Mouse (Mus musculus) forebrain, embryonic 15.5 days (tissue): ENCODE results near the gene Faim2. TPM values are rescaled to one million over a fixed set of nuclear protein-coding genes. Genes with fewer than 3 reads are reported as not detected.

Experiments
- ATAC-seq: fragments of 200-750 bp; cut with Nextera tagmentation; replicated peaks from 2 replicates; pipeline ENCODE4 v1.8.0; 2017; ENCODE audit warnings: mild to moderate bottlenecking, moderate TSS enrichment, moderate library complexity
- H3K27ac ChIP-seq: fragments of 300-500 bp; sonication (generic); replicated peaks from 2 replicates; pipeline ENCODE4 v1.5.1; 2015; ENCODE audit warnings: mild to moderate bottlenecking, inconsistent platforms
- H3K27me3 ChIP-seq: fragments of 300-500 bp; sonication (generic); 2 replicates; pipeline ENCODE4 v1.6.1; 2015; ENCODE audit warnings: inconsistent platforms
- H3K36me3 ChIP-seq: fragments of 300-500 bp; sonication (generic); 2 replicates; pipeline ENCODE4 v1.6.1; 2015; ENCODE audit warnings: mild to moderate bottlenecking, inconsistent platforms
- H3K4me1 ChIP-seq: fragments of 300-500 bp; sonication (generic); 2 replicates; pipeline ENCODE4 v1.6.1; 2015; ENCODE audit warnings: inconsistent platforms
- H3K4me2 ChIP-seq: fragments of 300-500 bp; sonication (generic); replicated peaks from 2 replicates; pipeline ENCODE4 v1.6.1; 2015; ENCODE audit warnings: mild to moderate bottlenecking, inconsistent platforms
- H3K4me3 ChIP-seq: fragments of 300-500 bp; sonication (generic); 2 replicates; pipeline ENCODE4 v1.5.1; 2015; ENCODE audit warnings: mild to moderate bottlenecking, inconsistent platforms
- H3K9ac ChIP-seq: fragments of 300-500 bp; sonication (generic); replicated peaks from 2 replicates; pipeline ENCODE4 v1.6.1; 2015; ENCODE audit warnings: mild to moderate bottlenecking, inconsistent platforms
- H3K9me3 ChIP-seq: fragments of 300-500 bp; sonication (generic); 2 replicates; pipeline ENCODE4 v1.6.1; 2016; ENCODE audit warnings: inconsistent platforms
- WGBS: fragments of 180-500 bp; shearing (Covaris S2); methylation state at CpG from one replicate; pipeline ENCODE4 v1.1.7; 2015; ENCODE audit warnings: mixed read lengths; 5-methylcytosine and 5-hydroxymethylcytosine counted together
- polyA plus RNA-seq: library from polyadenylated mRNA; unstranded; fragments of >200 nt; fragmentation: Nextera tagmentation; extraction: Ambion mirVana; gene quantifications from 2 replicates; pipeline ENCODE4 v1.2.1, GENCODE M21; 2015

Faim2 gene
- polyA plus RNA-seq, 1 experiment from 2014 or later = 18.9 TPM

DNA sequence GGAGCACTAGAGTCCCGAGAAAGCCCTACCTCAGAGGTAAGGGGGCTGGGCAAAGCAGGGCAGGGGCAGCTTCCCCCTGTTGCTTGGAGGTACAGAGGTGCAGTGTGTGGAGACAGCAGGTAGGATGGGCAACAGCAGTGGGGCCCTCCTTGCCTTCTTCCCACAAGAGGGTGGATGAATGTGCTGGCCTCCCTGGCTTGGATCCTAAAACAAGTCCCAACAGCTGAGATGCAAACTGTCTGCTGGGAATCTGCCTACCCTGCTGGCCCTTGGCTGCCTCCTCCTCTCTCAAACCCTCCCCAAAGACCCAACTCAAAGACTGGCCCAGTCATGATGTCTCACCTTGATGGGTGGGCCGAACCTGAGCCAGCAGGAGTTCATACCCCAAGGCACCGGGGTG, 72.5 kb downstream of the Faim2 start:
- no peak overlapping the region for H3K27ac ChIP-seq
- H3K27me3 ChIP-seq = no peaks in the 10 kb centered on the region
- H3K9me3 ChIP-seq = no peaks in the 10 kb centered on the region
- WGBS = 77% methylated on average over 3 of the region's 3 CpGs
- H3K36me3 ChIP-seq = no peaks in the 10 kb centered on the region
- H3K4me2 ChIP-seq = peak overlapping the region; percentile 71; the same call in 1 of the 2 replicates
- no peak overlapping the region for H3K4me3 ChIP-seq
- H3K9ac ChIP-seq = no peak overlapping the region
- no peak for ATAC-seq
- peaks cover 46% of the 10 kb centered on the region for H3K4me1 ChIP-seq

GRCm38 (mm10) chr15:99454585-99455279, 73.2 kb downstream of the Faim2 start:
- no peaks in the 10 kb centered on the region for H3K36me3 ChIP-seq
- H3K27ac ChIP-seq = no peak overlapping the region
- H3K9ac ChIP-seq = no peak overlapping the region
- H3K4me1 ChIP-seq = peaks cover 49% of the 10 kb centered on the region
- no peak overlapping the region for H3K4me3 ChIP-seq
- 60% methylated on average over 7 of the region's 7 CpGs for WGBS
- no peaks in the 10 kb centered on the region for H3K9me3 ChIP-seq
- H3K27me3 ChIP-seq = no peaks in the 10 kb centered on the region
- H3K4me2 ChIP-seq = 0 out of 2 replicates have a peak overlapping the region, but pooled peaks have one; percentile 71
- no peak for ATAC-seq

- Histone ChIP-seq H3K9ac (no peak overlapping the region), H3K4me3 (no peak overlapping the region), H3K27ac (no peak overlapping the region), H3K9me3 (no peaks in the 10 kb centered on the region), H3K36me3 (no peaks in the 10 kb centered on the region), H3K4me1 (peaks cover 55% of the 10 kb centered on the region), H3K27me3 (no peaks in the 10 kb centered on the region), H3K4me2 (no peak overlapping the region)
- WGBS = 82% methylated on average over 11 of the region's 11 CpGs
- ATAC-seq = no peak
Observed at GRCm38 (mm10) chr15:99453153-99453900, 74.6 kb downstream of the Faim2 start.

DNA sequence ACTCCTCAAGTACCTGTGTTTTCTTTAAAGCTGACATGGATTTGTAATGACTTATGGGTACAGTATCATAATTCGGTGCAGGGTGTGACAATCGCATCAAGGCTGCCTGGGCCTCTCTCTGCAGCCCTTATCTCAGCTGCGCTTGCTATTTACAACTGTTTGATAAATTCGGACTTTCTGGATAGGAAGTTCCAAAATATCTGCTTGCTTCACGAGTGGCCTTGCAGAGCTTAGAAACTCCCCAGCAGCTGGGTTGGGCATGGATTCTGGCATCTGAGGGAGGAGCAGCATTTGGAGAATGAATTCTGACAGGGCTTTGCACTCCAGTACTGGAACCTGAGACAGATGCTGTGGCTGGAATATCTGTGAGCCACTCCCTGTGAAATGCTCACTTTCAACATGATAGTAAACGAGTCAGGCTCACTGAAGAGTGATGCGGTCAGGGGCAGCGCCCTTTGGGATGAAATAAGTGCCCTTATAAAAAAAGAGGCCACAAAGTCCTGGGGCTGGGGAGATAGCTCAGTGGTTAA, 78.1 kb downstream of the Faim2 start:
- Histone ChIP-seq H3K4me2 (no peak overlapping the region), H3K9me3 (no peaks in the 10 kb centered on the region), H3K36me3 (0 out of 2 replicates have a peak, but pooled peaks cover 3% of the 10 kb centered on the region), H3K27ac (peak overlapping the region; percentile 28; the same call in 1 of the 2 replicates), H3K9ac (no peak overlapping the region), H3K27me3 (no peaks in the 10 kb centered on the region), H3K4me1 (peaks cover 30% of the 10 kb centered on the region), H3K4me3 (no peak overlapping the region)
- ATAC-seq = no peak
- WGBS = 86% methylated on average over 8 of the region's 8 CpGs

DNA sequence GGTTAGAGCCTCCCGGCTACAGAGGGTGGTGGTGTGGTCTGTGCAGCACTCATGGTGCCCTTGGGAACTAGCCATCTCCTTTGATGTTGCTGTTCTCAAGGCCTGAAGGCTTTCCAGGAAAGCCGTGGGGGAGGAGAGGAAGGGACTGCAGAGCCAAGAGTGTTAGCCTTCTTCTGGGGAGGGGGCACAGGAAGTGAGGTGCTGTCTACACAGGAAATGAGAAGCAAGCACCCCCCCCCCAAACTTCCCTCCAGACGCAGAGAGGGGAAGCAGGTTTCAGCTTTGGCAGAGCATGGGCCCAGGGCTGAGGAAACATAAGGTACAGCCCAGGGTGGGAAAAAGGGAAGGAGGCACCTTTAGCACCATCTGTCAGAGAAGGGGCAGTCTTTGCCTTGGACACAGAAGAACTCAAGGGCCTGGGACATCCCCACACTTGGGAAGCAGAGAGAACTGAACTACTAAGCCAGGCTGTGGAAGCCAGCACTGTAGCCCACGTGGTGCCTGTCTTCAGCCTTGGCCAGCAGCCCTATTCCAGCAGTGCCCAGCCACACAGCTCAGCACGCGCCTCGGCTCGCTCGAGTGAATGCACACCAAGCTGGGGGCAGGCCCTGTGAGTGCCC, 78.7 kb downstream of the Faim2 start:
- peaks cover 25% of the 10 kb centered on the region for H3K4me1 ChIP-seq
- peak; percentile 64 for ATAC-seq
- no peak overlapping the region for H3K9ac ChIP-seq
- H3K4me2 ChIP-seq = no peak overlapping the region
- no peaks in the 10 kb centered on the region for H3K9me3 ChIP-seq
- H3K4me3 ChIP-seq = no peak overlapping the region
- 50% methylated on average over 9 of the region's 9 CpGs for WGBS
- no peaks in the 10 kb centered on the region for H3K27me3 ChIP-seq
- H3K27ac ChIP-seq = peak overlapping the region; percentile 28; the same call in 1 of the 2 replicates
- 0 out of 2 replicates have a peak, but pooled peaks cover 3% of the 10 kb centered on the region for H3K36me3 ChIP-seq

Other genes with a start within 250 kb of the Faim2 start
- 111 and 115 TPM in 2 replicates for gene Prpf40b, start 233.1 kb downstream of the Faim2 start, polyA plus RNA-seq
- 0.23 and 0.31 TPM in 2 replicates for gene Fam186b, start 232.3 kb downstream of the Faim2 start, polyA plus RNA-seq
- gene Fmnl3, start 157.7 kb downstream of the Faim2 start, polyA plus RNA-seq = 9.9 and 10.2 TPM in 2 replicates
- gene Tmbim6, start 135.3 kb downstream of the Faim2 start, polyA plus RNA-seq = 250 and 263 TPM in 2 replicates
- gene Nckap5l, start 70.4 kb downstream of the Faim2 start, polyA plus RNA-seq = 11.0 and 12.4 TPM in 2 replicates
- gene Bcdin3d, start 53.4 kb downstream of the Faim2 start, polyA plus RNA-seq = 24.7 and 25.5 TPM in 2 replicates
- gene Aqp2, start 50.9 kb upstream of the Faim2 start, polyA plus RNA-seq = not detected in 2 replicates
- gene Aqp5, start 62.6 kb upstream of the Faim2 start, polyA plus RNA-seq = 0.38 TPM in 1 of 2 replicates, not detected in the other
- gene Aqp6, start 73.2 kb upstream of the Faim2 start, polyA plus RNA-seq = not detected in 2 replicates
- 113 and 118 TPM in 2 replicates for gene Racgap1, start 123.5 kb upstream of the Faim2 start, polyA plus RNA-seq
- gene Asic1, start 142.2 kb upstream of the Faim2 start, polyA plus RNA-seq = 26.0 and 30.4 TPM in 2 replicates
- gene Smarcd1, start 174.0 kb upstream of the Faim2 start, polyA plus RNA-seq = 121 and 124 TPM in 2 replicates
- not detected in 2 replicates for gene Gm17349, start 177.3 kb upstream of the Faim2 start, polyA plus RNA-seq
- gene Gpd1, start 189.3 kb upstream of the Faim2 start, polyA plus RNA-seq = 1.9 and 2.6 TPM in 2 replicates
- 175 and 190 TPM in 2 replicates for gene Cox14, start 197.5 kb upstream of the Faim2 start, polyA plus RNA-seq
- gene Cers5, start 244.7 kb upstream of the Faim2 start, polyA plus RNA-seq = 69.4 and 69.7 TPM in 2 replicates